Mouse (Mus musculus): ENCODE results near the gene Acot1.
"Not testable (repeated sequence)": the region's sequence is repeated elsewhere in the genome, so short reads cannot be mapped to it uniquely, and the experiment has no call there.

DNA sequence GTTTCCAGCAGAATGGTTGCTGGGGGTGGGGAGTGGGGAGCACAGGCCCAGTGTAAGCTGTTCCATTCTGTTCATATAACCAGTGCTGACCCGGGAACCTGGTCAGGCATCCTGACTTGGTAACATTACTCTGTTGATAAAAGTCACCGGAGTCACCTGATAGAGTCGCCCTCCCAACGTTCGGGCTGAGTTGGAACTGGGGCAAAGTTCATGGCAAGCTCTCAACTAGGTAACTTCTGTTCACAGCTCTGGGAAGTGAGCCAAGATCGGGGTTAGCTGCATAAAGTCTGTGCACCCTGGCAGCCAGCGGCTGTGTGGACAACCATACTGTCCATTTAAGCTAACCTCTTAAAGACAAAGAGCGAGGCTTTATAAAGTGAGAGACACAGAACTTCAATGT lies 10.1 kb upstream of the Acot1 start:
- TF ChIP-seq POLR2A (IDR thresholded peaks at IDR 0.05; ENCODE audit: extremely low read depth, insufficient read depth, low read length); CTCF (IDR thresholded peaks at IDR 0.05; ENCODE audit: low read depth, low read length): not testable (repeated sequence)

Measured in liver, adult 2 months (tissue).